Mouse (Mus musculus) gastrocnemius, postnatal 14 days (tissue): ENCODE results near the gene Otx2. TPM values are rescaled to one million over a fixed set of nuclear protein-coding genes. Genes with fewer than 3 reads are reported as not detected.

Experiments
- DNase-seq: peaks from one replicate; pipeline ENCODE4 v3.0.0; 2021; ENCODE audit warnings: mixed read lengths
- intact Hi-C: fragments of 180-260 bp; cut with DNase I; formaldehyde crosslinking; loops from one replicate; pipeline ENCODE4 v1.15.1; 2025; ENCODE audit warnings: low total_unique reads
- total RNA-seq, 2 experiments: library from RNA; stranded (reverse); gene quantifications; 2 replicates each; pipeline ENCODE4 v1.2.3; 2021

Gene Otx2
- total RNA-seq, 2 experiments from 2014 or later = not detected

DNA sequence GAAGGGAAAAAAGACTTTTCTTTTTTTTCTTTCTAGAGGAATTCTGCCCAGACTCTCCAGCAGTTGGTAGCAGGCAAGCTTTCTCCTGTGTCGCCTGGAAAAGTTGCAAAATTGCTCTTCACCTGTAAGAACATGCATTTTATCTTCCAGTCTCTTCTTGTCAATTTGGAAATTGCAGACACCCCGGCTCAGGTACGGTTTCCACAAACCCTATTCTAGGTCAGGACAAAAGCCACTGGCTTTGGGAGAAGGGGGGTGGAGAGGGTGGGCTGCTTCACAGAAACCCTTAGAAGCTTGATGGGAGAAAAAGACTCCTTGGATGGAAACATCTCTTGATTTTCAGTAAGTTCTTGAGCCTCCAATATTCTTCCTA, 3.4 kb downstream of the Otx2 start:
- DNase-seq = no peak
- intact Hi-C loops = no loop called here

DNA sequence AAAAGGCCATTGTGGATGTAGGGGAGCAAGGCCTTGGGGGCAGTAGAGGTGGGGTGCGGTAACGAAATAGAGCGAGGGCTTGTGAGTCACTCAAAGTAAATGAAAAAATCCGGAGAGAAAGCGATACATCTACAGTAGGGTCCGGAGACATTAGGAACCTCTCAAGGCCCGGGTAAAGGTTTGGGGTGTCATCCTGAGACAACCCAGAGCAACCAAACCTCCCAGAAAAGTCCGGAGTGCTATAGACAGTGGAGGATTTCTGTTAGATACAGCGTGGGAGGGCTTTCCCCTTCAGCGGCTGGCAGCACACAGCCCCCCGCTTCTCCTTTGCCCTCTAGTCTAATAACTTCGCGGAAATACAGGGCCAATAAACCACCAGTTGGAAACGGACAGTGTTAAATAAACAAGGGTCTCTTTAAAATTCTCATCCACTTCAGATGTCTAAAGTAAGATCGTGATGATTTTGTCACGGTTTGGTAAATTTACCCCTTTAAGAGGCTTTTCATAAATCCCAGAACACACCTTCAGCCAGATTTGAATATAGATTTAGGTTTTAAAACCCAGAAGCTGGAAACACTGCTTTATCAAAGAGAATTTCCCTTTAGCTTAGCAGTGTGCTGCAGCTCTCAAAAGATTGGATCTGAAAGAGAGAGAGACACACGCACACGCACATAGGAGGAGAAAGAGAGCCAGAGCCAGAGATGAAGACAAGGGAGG, 3.9 kb downstream of the Otx2 start:
- DNase-seq = no peak
- intact Hi-C loops = no loop called here

DNA sequence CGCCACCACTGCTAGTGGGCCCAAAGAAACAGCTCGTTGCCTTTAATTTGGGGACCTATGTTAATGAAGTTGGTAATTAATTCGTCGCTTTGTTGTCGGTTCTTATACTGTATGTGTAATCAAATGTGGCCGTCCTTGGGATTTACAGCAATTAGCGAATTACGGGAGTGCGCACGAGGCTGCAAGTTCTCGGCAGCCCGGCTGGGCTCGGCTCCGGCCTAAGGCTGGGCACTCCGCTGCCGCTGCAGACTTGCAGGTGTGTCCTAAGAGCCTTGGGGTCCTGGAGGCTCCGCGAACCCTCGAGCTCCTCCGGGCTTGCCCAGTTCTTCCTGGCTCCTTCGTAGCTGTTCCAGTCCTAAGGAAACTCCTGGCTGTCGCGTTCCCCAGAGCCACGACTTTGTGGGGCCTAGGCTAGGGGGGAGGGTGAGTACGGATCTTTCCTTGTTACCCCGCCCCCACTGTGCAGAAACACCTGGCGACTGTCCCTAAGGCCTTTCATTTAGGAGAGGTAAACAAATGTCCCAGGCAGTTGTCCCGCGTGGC, 4.8 kb downstream of the Otx2 start:
- DNase-seq = no peak
- intact Hi-C loops = no loop called here

GRCm38 (mm10) chr14:48668051-48668481, 5.6 kb downstream of the Otx2 start:
- intact Hi-C loops = no loop called here
- no peak for DNase-seq

GRCm38 (mm10) chr14:48667396-48667795, 6.2 kb downstream of the Otx2 start:
- intact Hi-C loops = no loop called here
- DNase-seq = no peak

DNA sequence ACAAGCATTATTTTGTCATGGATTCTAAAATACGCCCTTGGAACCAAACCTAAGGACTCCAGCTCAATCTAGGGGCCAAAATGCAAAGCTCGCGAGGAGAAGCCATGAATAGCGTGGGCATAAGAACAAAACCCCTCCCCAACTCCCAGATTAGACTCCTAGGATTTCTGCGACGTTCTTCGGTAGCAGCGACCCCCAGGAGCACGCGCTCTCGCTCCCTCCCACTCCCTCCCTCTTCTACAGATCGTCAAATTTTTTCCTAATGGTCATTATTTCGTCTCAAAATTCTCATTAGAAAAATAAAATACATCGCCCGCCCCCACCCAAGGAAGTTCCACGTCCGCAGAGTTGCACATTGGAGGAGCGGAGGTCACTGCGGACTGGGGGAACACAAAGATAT, 6.8 kb downstream of the Otx2 start:
- no peak for DNase-seq
- intact Hi-C loops = no loop called here

DNA sequence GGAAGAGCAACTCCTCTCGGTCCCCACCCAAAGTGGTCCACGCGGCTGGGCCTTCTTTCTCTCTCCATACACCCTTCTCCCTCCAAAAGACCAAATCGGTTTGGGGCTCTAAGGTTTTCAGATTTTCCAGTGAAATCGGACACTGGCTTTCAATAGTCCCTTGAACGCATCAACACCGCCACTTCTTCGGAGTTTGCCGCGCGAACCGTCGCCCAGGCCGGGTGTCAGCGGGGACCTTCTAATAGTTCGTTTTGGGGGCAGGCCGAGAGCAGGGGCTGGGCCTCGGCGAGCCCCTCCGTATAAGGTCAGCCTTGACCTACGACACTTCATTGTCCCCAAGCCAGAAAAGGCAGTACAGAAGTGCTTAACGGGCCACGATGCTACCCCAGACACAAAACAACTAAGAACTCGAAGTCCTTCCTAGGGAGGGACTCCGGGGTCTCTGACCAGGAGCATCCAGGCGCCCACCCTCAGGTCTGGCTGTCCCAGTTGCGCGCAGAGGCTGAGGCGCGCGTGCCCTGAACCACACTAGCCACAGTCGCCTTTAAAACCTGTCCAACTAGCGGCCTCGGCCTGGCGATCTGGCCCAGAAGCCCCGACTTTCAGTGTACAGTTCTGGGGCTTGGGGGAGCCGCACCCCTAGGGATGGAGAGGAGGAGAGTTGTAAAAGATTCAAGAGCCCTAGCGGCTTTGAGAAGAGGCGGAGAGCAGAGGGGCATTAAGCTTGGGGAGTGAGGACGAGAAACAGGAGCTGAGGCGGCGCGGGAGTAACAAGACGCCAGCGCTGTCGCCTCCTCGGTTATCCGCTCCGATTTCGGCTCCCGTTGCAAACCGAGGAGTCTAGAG, 7.6 kb downstream of the Otx2 start:
- intact Hi-C loops = no loop called here

GRCm38 (mm10) chr14:48664841-48665815, 8.5 kb downstream of the Otx2 start:
- no peak for DNase-seq
- intact Hi-C loops = no loop called here

More for the DNA sequence above, 7.6 kb downstream of the Otx2 start:
- DNase-seq = no peak

GRCm38 (mm10) chr14:48664001-48664810, 9.4 kb downstream of the Otx2 start:
- DNase-seq = no peak
- intact Hi-C loops = no loop called here

DNA sequence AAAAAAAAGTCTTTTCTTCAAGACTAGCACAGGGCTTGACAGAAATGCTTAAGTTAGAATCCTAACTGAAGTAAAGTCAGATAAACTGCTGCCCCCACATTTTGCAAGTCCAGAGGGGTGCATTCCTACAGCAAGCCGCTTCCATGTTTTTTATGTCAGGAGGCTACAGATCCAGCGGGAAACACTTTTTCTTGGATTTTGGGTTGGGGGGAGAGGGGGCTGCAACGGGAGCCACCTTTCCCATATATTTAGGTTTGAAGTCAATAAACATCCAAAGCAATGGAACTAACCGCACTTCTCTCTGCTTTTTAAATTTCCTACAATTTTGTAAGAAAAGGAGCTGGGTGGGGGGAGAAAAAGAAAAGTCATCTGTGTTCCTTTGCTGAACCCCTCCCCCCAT, 10.1 kb downstream of the Otx2 start:
- intact Hi-C loops = no loop called here
- DNase-seq = no peak

DNA sequence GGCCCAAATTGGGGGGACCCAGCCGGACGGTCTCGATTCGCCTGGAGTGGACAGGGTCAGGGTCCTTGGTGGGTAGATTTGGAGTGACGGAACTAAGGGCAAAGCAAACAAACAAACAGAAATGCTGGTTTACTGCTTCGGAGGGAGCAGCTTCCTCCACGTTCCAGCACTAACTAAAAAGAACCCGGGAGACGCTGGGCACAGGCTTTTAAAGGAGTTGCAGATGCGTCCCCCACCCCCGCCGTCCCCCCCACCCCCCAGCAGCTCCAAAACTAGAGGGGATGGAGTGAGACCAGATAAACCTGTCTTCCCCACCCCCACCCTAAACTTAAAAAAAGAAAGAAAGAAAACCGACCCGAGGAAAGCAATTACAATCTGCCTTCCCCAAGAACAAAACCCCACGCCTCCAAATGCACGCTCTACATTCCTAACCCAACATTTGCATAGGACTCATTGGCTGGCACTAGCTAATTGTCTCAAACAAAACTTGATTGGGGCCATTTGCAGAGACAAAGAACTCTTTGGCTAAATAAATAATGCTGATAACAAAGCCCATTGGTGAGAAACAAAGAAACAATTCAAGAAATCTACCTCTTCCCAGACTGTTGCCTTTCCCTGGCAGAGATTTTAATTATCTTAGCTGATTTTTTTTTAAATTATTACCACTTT, 10.9 kb downstream of the Otx2 start:
- DNase-seq = no peak
- intact Hi-C loops = no loop called here

DNA sequence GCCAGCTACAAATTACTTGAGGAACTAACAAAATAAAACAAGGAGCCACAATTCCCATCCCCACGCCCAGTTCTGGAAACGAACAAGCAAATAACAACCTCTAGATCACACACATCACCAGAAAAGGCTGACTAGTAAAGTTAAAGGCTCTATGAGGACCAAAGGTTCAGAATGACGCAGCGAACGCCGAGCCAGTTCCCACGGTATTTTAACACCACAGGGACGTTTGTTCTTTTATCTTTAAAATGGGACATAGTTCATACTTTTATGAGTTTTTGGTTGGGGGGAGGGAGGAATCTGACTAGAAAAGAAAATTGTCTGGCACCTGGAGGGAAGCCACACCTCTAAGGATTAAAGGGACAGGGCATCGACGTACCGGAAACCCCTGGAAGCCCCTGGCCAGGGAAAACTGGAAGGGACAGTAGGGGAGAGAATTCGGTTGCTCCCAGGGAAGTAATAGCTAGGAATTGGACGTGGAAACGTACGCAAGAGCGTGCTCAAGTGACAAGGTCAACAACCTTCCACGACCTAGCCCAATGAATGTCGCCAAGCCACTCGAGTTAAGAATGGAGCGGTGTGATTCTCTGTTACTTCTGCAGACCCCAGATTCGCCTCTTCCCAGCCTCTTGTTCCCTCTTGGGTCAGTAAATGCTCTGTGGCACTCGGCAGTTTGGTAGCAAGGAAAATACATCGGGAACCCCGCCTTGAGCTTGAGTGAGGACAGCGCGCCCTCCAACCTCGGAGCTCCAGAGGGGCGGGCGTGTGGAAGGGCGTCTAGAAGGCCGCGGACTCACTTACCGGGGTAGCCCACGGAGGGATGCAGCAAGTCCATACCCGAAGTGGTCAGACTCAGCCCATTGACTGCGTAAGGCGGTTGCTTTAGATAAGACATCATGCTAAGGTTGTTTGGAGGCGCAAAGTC, 11.7 kb downstream of the Otx2 start:
- no peak for DNase-seq
- intact Hi-C loops = no loop called here

DNA sequence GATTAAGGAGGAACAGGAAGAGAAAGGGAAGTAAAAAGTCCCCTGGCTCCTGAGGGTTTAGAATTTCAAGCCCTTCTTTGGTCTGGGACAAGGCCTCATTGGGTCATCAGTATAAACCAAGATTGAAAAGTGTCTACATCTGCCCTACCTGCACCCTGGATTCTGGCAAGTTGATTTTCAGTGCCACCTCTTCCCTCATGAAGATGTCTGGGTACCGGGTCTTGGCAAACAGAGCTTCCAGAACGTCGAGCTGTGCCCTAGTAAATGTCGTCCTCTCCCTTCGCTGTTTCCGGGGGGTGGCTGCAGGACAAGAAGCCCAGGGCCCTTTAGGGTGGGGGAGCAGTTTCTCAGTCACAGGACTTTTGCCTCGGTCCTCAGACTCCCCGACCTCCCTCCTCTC, 12.5 kb downstream of the Otx2 start:
- intact Hi-C loops = no loop called here
- no peak for DNase-seq

DNA sequence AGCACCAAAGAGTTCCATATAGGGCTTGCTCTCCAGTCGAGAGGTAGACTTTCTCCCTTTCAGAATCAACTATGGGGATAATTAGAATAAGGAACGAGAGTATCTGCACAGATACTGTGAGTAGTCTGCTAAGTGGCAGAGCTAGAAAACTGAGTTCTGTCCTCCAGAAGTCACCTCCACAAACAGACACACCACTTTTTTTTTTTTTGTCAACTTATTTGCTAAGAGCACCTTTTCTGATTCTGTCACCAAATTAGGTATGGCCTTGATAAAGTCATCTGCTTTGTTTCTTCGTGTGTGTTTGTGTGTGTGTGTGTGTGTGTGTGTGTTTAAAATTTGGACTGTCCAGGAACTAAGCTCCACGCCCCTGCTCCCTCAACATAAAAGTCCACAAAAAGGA, 13.0 kb downstream of the Otx2 start:
- intact Hi-C loops = no loop called here
- DNase-seq = no peak

DNA sequence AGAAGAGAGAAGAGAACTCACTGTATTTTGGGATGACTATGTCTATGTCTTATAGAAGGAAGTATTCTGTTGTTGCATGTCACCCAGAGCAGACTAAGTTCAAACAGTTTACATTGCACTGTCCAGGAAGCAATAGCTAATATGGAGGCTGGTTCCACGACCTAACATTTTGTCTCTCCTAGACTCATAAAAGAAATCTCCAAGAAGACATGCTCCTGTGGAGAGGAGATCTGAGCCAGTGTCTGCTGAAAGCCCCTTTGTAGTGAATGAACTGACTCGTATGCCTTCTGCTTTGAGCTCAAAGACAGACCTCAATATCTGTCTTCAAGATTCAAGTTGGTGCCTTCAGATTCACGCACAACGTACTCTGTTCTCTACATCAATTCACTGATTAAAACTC, 14.0 kb downstream of the Otx2 start:
- intact Hi-C loops = no loop called here
- DNase-seq = no peak

GRCm38 (mm10) chr14:48657241-48657640, 16.4 kb downstream of the Otx2 start:
- no peak for DNase-seq
- intact Hi-C loops = no loop called here

DNA sequence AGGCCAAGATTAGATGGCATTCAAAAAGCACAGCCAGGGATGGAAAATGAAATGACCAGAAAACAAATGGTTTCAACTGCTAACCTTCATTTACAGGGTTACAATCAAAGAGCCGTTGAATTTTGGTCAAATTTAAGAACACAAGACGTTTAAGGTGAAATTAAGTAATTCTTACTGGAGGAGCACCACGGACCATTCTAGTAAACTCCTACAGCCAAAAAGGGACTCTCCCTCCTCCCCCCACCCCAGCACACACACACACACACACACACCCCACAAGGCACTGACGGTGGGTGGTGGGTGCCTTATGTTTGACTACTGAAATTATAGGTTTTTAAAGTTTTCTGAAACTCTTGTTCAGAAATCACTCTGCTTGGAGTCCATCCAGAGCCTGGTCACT, 16.9 kb downstream of the Otx2 start:
- intact Hi-C loops = no loop called here
- DNase-seq = no peak
